Mouse (Mus musculus) neural tube, embryonic 11.5 days (tissue): ENCODE data around the gene Taz. TPM values are rescaled to one million over a fixed set of nuclear protein-coding genes. Genes with fewer than 3 reads are reported as not detected.

ENCODE experiments used
- ATAC-seq: fragments of 200-750 bp; cut with Nextera tagmentation; 2 replicates; pipeline ENCODE4 v1.8.0; 2017; ENCODE audit warnings: moderate number of reproducible peaks, mild to moderate bottlenecking, moderate TSS enrichment, moderate library complexity; ENCODE audit not compliant: insufficient read depth, low FRiP score, low TSS enrichment
- DNase-seq: peaks from one replicate; pipeline ENCODE4 v3.0.0-alpha.2; 2015; ENCODE audit warnings: low spot score
- H3K27ac ChIP-seq: fragments of 300-500 bp; sonication (generic); 2 replicates; pipeline ENCODE4 v1.5.1; 2014; ENCODE audit warnings: low read depth, mild to moderate bottlenecking, low read length
- H3K27me3 ChIP-seq: fragments of 300-500 bp; sonication (generic); 2 replicates; pipeline ENCODE4 v1.6.1; 2014; ENCODE audit warnings: mild to moderate bottlenecking, low read length, mixed read lengths; ENCODE audit not compliant: control insufficient read depth, insufficient read depth
- H3K36me3 ChIP-seq: fragments of 300-500 bp; sonication (generic); 2 replicates; pipeline ENCODE4 v1.6.1; 2014; ENCODE audit warnings: mild to moderate bottlenecking, low read length, moderate library complexity, mixed read lengths; ENCODE audit not compliant: control insufficient read depth, insufficient read depth
- H3K4me1 ChIP-seq: fragments of 300-500 bp; sonication (generic); 2 replicates; pipeline ENCODE4 v1.6.1; 2014; ENCODE audit warnings: low read length, mixed read lengths; ENCODE audit not compliant: control insufficient read depth, insufficient read depth
- H3K4me2 ChIP-seq: fragments of 300-500 bp; sonication (generic); 2 replicates; pipeline ENCODE4 v1.6.1; 2014; ENCODE audit warnings: low read depth, mild to moderate bottlenecking, moderate library complexity
- H3K4me3 ChIP-seq: fragments of 300-500 bp; sonication (generic); 2 replicates; pipeline ENCODE4 v1.5.1; 2014; ENCODE audit warnings: low read depth, low read length
- H3K9ac ChIP-seq: fragments of 300-500 bp; sonication (generic); 2 replicates; pipeline ENCODE4 v1.6.1; 2014; ENCODE audit warnings: mild to moderate bottlenecking, low read length
- H3K9me3 ChIP-seq: fragments of 300-500 bp; sonication (generic); 2 replicates; pipeline ENCODE4 v1.6.1; 2016; ENCODE audit warnings: low read length; ENCODE audit not compliant: control insufficient read depth
- WGBS: fragments of 180-500 bp; shearing (Covaris S2); extraction: QIAGEN DNeasy Blood & Tissue Kit; methylation state at CpG from one replicate; pipeline ENCODE4 v1.1.7; 2014; 5-methylcytosine and 5-hydroxymethylcytosine counted together
- polyA plus RNA-seq: library from polyadenylated mRNA; unstranded; fragments of >200 nt; fragmentation: Nextera tagmentation; extraction: Ambion mirVana; gene quantifications from 2 replicates; pipeline ENCODE4 v1.2.1, GENCODE M21; 2014

Taz gene
- polyA plus RNA-seq, 1 experiment from 2014 or later, result 56.1 TPM

DNA sequence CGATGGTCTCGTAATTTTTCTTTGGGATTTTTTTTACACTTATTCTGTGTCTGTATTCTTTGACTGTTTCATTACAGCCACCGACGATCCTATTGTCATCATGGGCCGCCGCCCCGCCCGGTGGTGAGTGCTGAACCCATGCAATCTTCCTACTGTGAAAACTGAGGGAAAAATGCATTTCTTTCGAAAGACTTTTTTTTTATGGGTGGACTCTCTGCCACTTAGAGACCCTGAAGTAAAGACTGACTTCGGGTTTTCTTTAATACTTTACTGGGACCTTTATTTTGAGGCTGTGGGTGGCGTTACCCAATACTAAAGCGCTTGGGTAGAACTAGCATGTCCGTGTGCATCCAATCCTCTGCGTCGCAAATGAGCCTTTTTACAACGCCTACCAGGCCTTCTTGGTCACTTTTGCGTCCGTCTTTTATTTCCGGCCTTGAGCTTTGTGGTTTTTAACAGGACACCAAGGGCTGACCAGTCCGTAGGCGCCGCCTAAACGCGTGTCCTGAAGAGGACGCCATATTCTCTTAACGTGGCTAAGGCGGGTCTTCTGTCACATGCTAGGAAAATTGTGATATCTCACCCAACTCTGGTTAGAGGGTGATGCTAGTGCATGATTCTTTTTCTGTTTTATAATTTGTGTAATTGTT lies 10.7 kb upstream of the Taz start:
- 18% methylated on average over 27 of the region's 27 CpGs for WGBS
- Histone ChIP-seq H3K27ac (0 out of 2 replicates have a peak overlapping the region, but pooled peaks have one; percentile 14), H3K36me3 (no peaks in the 10 kb centered on the region), H3K9ac (peak overlapping the region; percentile 79), H3K27me3 (no peaks in the 10 kb centered on the region), H3K9me3 (no peaks in the 10 kb centered on the region), H3K4me3 (peak overlapping the region; percentile 55), H3K4me2 (peak overlapping the region; percentile 39), H3K4me1 (no peaks in the 10 kb centered on the region)
- ATAC-seq (no peak), DNase-seq (peak; percentile 35)

DNA sequence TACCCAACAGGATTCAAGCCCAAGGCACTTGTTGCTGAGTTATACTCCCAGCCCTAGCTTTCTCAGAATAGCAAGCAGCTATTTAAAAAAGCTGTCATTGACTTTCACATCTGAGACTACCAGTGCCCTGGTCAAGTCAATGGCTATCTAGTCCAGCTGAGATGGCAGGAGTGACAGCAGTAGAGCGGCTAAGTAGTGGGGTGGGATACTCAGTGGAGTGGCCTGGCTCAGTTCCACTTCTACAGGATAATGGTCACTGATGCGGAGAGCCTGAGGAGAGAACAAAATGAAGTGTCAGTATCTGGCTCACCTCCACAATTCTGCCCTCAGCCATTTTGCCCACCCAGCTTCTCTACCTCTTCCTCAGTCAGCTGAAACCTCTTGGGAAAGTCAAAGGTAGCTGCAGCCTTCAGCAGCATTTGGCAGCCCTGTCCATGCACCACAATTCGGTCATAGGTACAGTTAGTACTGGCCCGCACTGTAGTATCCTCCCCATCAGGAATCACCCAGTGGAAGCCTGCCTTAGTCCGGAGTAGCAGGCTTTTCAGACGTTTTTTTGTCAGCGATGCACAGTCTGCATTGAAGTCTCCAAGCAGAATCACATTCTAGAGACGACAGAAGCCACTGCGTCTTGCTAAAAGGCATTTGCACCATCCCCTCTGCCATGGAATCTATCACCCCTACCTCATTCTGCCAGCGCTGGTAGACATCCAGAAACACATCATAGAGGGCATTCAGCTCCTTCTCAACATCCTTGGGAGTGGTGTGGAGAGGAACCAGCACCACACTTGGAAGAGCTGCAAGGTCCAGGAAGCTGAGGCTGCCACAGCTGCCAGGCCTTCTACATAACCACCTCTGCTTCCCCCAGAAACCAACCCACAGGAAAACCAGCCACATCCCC lies 8.0 kb upstream of the Taz start:
- Histone ChIP-seq H3K9ac (no peak overlapping the region), H3K27me3 (no peaks in the 10 kb centered on the region), H3K4me2 (no peak overlapping the region), H3K27ac (no peak overlapping the region), H3K4me1 (no peaks in the 10 kb centered on the region), H3K9me3 (no peaks in the 10 kb centered on the region), H3K4me3 (no peak overlapping the region), H3K36me3 (no peaks in the 10 kb centered on the region)
- WGBS, result 30% methylated on average over 10 of the region's 10 CpGs
- ATAC-seq (no peak), DNase-seq (no peak)

GRCm38 (mm10) chrX:74277916-74278315 lies 3.8 kb upstream of the Taz start:
- 76% methylated on average over 7 of the region's 8 CpGs for WGBS
- Histone ChIP-seq H3K9me3 (no peaks in the 10 kb centered on the region), H3K4me1 (no peaks in the 10 kb centered on the region), H3K27me3 (no peaks in the 10 kb centered on the region), H3K4me3 (no peak overlapping the region), H3K36me3 (no peaks in the 10 kb centered on the region), H3K4me2 (no peak overlapping the region), H3K9ac (no peak overlapping the region), H3K27ac (no peak overlapping the region)
- ATAC-seq (no peak), DNase-seq (no peak)

- H3K9me3 ChIP-seq, result no peaks in the 10 kb centered on the region
- no peaks in the 10 kb centered on the region for H3K36me3 ChIP-seq
- WGBS, result 10% methylated on average over 13 of the region's 14 CpGs
- ATAC-seq (no peak), DNase-seq (no peak)
- H3K27me3 ChIP-seq, result no peaks in the 10 kb centered on the region
- peak overlapping the region; percentile 57 for H3K4me3 ChIP-seq
- H3K4me2 ChIP-seq, result peak overlapping the region; percentile 65
- H3K27ac ChIP-seq, result no peak overlapping the region
- peak overlapping the region; percentile 49 for H3K9ac ChIP-seq
- H3K4me1 ChIP-seq, result no peaks in the 10 kb centered on the region; the same call in 1 of the 2 replicates
These were observed 526 bp upstream of the Taz start for GRCm38 (mm10) chrX:74281041-74281731.

DNA sequence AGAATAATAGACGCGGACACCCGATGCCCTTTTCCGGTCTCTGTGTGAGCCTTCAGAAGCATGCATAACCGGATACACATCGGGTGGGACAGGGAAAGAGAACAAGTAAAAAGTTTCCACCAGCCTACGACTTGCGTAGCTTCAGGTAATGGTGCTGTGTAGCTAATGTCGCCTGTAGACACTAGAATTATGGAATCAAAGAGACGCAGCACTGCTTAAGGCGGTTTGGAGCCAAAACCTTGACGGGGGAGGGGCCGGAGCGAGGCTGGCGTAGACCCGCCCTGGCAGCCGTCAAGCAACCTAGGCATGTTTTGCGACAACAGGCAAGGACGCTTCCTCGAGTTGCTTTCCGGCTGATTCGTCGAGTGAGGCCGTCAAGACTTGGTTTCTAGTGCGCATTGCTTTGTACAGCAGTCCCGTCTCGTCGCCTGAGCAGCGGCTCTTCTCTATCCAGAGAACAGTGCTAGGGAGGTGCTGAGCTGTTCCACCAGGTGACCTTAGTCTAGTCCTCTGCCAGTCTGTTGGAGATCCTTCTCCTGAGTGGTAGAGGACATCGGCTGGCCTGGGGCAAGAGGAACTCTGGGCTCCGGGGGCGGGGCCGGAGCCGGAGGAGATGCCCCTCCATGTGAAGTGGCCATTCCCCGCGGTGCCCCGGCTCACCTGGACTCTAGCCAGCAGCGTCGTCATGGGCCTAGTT lies 831 bp downstream of the Taz start:
- 17% methylated on average over 39 of the region's 39 CpGs for whole genome bisulfite sequencing
- Histone ChIP-seq H3K4me2 (peak overlapping the region; percentile 65), H3K9me3 (no peaks in the 10 kb centered on the region), H3K27me3 (no peaks in the 10 kb centered on the region), H3K27ac (0 out of 2 replicates have a peak overlapping the region, but pooled peaks have one; percentile 3), H3K9ac (peak overlapping the region; percentile 71), H3K4me1 (no peaks in the 10 kb centered on the region; the same call in 1 of the 2 replicates), H3K4me3 (peak overlapping the region; percentile 57), H3K36me3 (no peaks in the 10 kb centered on the region)
- ATAC-seq (peak; percentile 72), DNase-seq (peak; percentile 80)

DNA sequence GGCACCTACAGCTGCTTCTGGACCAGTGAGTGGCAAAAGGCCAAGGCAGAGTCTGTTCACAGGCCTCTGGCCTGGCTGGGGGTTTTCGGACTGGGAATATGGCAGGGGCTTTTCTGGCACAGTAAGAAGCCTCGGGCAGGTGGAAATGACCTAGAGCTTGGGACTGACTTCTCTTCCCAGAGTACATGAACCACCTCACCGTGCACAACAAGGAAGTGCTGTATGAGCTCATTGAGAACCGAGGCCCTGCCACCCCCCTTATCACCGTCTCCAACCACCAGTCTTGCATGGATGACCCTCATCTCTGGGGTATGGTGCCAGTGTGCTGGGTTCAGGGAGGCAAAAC lies 1.4 kb downstream of the Taz start:
- Histone ChIP-seq H3K4me3 (peak overlapping the region; percentile 57), H3K4me1 (no peaks in the 10 kb centered on the region; the same call in 1 of the 2 replicates), H3K9me3 (no peaks in the 10 kb centered on the region), H3K4me2 (peak overlapping the region; percentile 61), H3K36me3 (no peaks in the 10 kb centered on the region), H3K27ac (no peak overlapping the region), H3K9ac (peak overlapping the region; percentile 71), H3K27me3 (no peaks in the 10 kb centered on the region)
- WGBS, result 43% methylated on average over 5 of the region's 5 CpGs
- DNase-seq, result no peak
- ATAC-seq, result 0 out of 2 replicates have a peak, but pooled peaks have one; percentile 17

DNA sequence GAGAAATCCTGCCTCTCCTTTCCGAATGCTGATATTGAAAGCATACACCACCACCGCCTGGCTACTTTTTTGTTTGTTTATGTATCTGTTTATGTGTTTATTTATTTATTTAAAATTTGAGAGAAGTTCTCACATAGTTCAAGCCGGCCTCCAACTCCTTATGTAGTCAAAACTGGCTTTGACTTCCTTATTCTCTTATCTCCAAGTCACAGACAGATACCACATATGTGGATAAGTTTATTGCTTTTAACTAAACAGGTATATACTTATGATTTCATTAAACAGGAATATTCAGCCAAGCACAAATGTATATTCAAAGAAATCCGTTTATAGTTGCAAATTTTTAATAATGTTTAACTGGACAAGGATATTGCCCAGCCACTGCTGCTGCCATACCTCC lies 11.7 kb downstream of the Taz start:
- WGBS, result 75% methylated on average over 4 of the region's 4 CpGs
- Histone ChIP-seq H3K9ac (no peak overlapping the region), H3K4me2 (no peak overlapping the region), H3K4me3 (no peak overlapping the region), H3K27ac (no peak overlapping the region), H3K36me3 (no peaks in the 10 kb centered on the region), H3K9me3 (no peaks in the 10 kb centered on the region), H3K27me3 (no peaks in the 10 kb centered on the region), H3K4me1 (no peaks in the 10 kb centered on the region)
- DNase-seq, result no peak
- ATAC-seq, result no peak
